16 mouse cellular contexts compared by ENCODE assay signal in genomic region chr6:54996361-54996760, GRCm38 (mm10).
"Had no signal": no experiment of that assay in that cellular context is flagged by ENCODE, and none has a peak within 500 bp of the region (broad histone marks: within the 10 kb centered on the region; RNA-seq: fewer than 3 reads in every experiment).

No protein-coding gene starts in this region.

- H3K36me3 ChIP-seq: lung, embryonic 15.5 days; midbrain, embryonic 13.5 days; midbrain, embryonic 15.5 days; neural tube, embryonic 12.5 days; stomach, embryonic 15.5 days had no signal

- H3K9ac ChIP-seq: lung, embryonic 15.5 days; midbrain, embryonic 13.5 days; midbrain, embryonic 15.5 days; neural tube, embryonic 12.5 days; stomach, embryonic 15.5 days had no signal

- H3K27ac ChIP-seq: lung, embryonic 15.5 days; macrophage; midbrain, embryonic 13.5 days; midbrain, embryonic 15.5 days; neural tube, embryonic 12.5 days; stomach, embryonic 15.5 days; stomach, postnatal 0 days had no signal

- H3K4me3 ChIP-seq: lung, embryonic 15.5 days; megakaryocyte, embryonic 14.5 days; midbrain, embryonic 13.5 days; midbrain, embryonic 15.5 days; neural tube, embryonic 12.5 days; stomach, embryonic 15.5 days had no signal

- H3K27me3 ChIP-seq: lung, embryonic 15.5 days; midbrain, embryonic 15.5 days; neural tube, embryonic 12.5 days; stomach, embryonic 15.5 days had no signal

- H3K9me3 ChIP-seq: lung, embryonic 15.5 days; megakaryocyte, embryonic 14.5 days; midbrain, embryonic 13.5 days; midbrain, embryonic 15.5 days; neural tube, embryonic 12.5 days; stomach, embryonic 15.5 days had no signal

- DNase-seq: lung, postnatal 14 days; lung, postnatal 36 days; right cerebral cortex, postnatal 14 days; thymus, adult 2 months; thymus, postnatal 25 days; thymus, postnatal 4 days had no signal

- ATAC-seq: lung, postnatal 0 days; midbrain, embryonic 13.5 days; midbrain, embryonic 15.5 days had no signal

- H3K4me2 ChIP-seq: lung, embryonic 15.5 days; midbrain, embryonic 11.5 days; midbrain, embryonic 13.5 days; midbrain, embryonic 15.5 days; neural tube, embryonic 12.5 days; stomach, embryonic 15.5 days had no signal
